Mouse (Mus musculus) cerebellum, adult 8-10 months (tissue): ENCODE measurements at regions not wholly inside any gene's neighbourhood (a gene's known extent, or its start where the extent isn't known, plus 50 kb on each side); places are given as distances from the start of the nearest gene placed in this dataset.

Source experiments
- DNase-seq: peaks from one replicate; pipeline ENCODE4 v3.0.0; 2022

- no peak for DNase-seq
Measured at GRCm38 (mm10) chr1:88623040-88623439, 79.0 kb downstream of the Arl4c start.

- no peak for DNase-seq
Measured at GRCm38 (mm10) chr1:88622356-88622755, 79.7 kb downstream of the Arl4c start.

- DNase-seq = no peak
Measured at GRCm38 (mm10) chr1:88621214-88621613, 80.8 kb downstream of the Arl4c start.

- no peak for DNase-seq
Measured at GRCm38 (mm10) chr1:88613007-88613406, 89.0 kb downstream of the Arl4c start.

- no peak for DNase-seq
Measured at GRCm38 (mm10) chr1:88611241-88611640, 90.8 kb downstream of the Arl4c start.

GRCm38 (mm10) chr1:88610810-88611209 lies 91.2 kb downstream of the Arl4c start:
- DNase-seq = no peak

GRCm38 (mm10) chr1:88608826-88609225 lies 93.2 kb downstream of the Arl4c start:
- no peak for DNase-seq

GRCm38 (mm10) chr1:88608236-88608635 lies 93.8 kb downstream of the Arl4c start:
- DNase-seq = no peak

GRCm38 (mm10) chr1:88605616-88606190 lies 95.8 kb upstream of the Glrp1 start:
- DNase-seq = no peak

- DNase-seq = no peak
Measured at GRCm38 (mm10) chr1:88602241-88602640, 92.4 kb upstream of the Glrp1 start.

- DNase-seq = no peak
Measured at GRCm38 (mm10) chr1:88601801-88602200, 91.9 kb upstream of the Glrp1 start.

GRCm38 (mm10) chr1:88600145-88600544 lies 90.3 kb upstream of the Glrp1 start:
- no peak for DNase-seq

GRCm38 (mm10) chr1:88594484-88595254 lies 84.8 kb upstream of the Glrp1 start:
- DNase-seq = no peak

GRCm38 (mm10) chr1:88592036-88592435 lies 82.2 kb upstream of the Glrp1 start:
- no peak for DNase-seq

- no peak for DNase-seq
Measured at GRCm38 (mm10) chr1:88590802-88591380, 81.0 kb upstream of the Glrp1 start.

- no peak for DNase-seq
Measured at GRCm38 (mm10) chr1:88588747-88589146, 78.9 kb upstream of the Glrp1 start.

- no peak for DNase-seq
Measured at GRCm38 (mm10) chr1:88586823-88587820, 77.3 kb upstream of the Glrp1 start.

- DNase-seq = no peak
Measured at GRCm38 (mm10) chr1:88586128-88586527, 76.3 kb upstream of the Glrp1 start.

GRCm38 (mm10) chr1:88584515-88585033 lies 74.7 kb upstream of the Glrp1 start:
- DNase-seq = no peak

- no peak for DNase-seq
Measured at GRCm38 (mm10) chr1:88578231-88578620, 68.4 kb upstream of the Glrp1 start.

GRCm38 (mm10) chr1:88577498-88578230 lies 67.8 kb upstream of the Glrp1 start:
- DNase-seq = no peak
